Mouse (Mus musculus) C2C12 (cell line): ENCODE measurements around the gene Ntrk1.

Experiments
- CEBPB ChIP-seq: IDR thresholded peaks from one replicate; pipeline ENCODE4 v1.6.1; 2011; ENCODE audit warnings: low read depth, mild to moderate bottlenecking, control low read depth, moderate library complexity
- CTCF ChIP-seq: IDR thresholded peaks from one replicate; pipeline ENCODE4 v1.5.1; 2011; ENCODE audit not compliant: control insufficient read depth, insufficient read depth, insufficient read length
- MYOD1 ChIP-seq: IDR thresholded peaks from one replicate; pipeline ENCODE4 v1.6.1; 2011; ENCODE audit warnings: low read depth; ENCODE audit not compliant: control insufficient read depth, insufficient read length
- MYOG ChIP-seq: IDR thresholded peaks from one replicate; pipeline ENCODE4 v1.6.1; 2011; ENCODE audit not compliant: control insufficient read depth, insufficient read length; ENCODE audit errors: extremely low read depth

DNA sequence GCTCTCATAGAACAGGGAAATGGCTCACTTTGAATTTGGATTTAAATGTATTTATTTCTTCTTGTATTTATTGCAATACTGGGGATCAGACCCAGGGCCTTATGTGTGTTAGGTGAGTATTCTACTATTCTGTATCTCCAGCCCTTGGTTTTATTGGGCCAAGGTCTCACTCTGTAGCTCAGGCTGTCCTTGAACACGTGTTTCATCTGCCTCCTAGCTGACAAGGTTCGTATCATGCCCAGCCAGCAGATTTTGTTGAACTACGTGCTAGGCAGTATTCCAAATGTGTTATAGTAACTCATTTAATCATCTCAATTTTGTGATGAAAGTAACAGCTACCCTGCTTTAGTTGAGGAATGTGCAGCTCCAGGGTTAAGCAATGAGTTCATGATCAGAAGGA is 52.9 kb downstream of the Ntrk1 start:
- TF ChIP-seq CTCF (no peak), MYOG (no peak), MYOD1 (no peak), CEBPB (no peak)
